27 mouse cellular contexts compared by ENCODE assay signal in the genomic region with DNA sequence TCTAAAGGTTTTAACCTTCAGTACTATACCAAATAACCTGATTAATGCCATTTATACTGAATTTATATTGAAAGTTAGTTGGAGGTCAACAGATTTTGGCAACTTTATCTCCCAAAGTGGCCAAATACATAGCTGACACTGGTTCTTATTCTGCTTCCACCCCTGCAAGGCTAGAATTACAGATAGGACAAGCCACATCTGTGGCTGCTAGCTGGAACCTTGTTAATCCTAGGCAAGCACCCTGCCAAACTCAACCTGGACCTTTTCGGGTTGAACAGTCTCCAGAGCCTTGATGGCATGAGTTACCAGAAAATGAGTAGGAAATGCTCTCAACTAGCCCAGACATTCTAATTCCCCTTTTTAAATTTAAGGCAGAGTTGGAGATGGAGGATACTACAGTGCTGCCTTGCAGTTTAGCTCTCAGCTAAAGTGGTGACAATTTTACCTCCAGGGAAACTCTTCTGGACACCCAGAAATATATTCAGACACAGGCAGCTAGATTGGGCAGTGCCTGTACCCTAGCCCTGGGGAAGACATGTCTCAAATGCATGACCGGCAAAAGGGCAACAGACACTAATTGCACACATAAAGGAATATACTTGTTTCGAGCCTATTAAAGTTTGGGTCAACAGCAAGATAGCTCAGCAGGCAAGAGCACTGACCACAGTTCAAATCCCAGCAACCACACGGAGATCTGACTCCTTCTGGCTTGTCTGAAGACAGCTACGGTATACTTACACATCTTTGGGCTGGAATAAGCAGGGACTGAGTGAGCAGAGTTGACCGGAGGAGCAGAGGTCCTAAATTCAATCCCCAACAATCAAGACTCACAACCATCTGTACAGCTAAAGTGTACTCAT. TPM values are rescaled to one million over a fixed set of nuclear protein-coding genes. Genes with fewer than 3 reads are reported as not detected.
DNase-seq lines count a peak whose midpoint lies in the region; ATAC-seq and TF ChIP-seq lines count a peak whose summit lies in the region.
"Had no signal": no experiment of that assay in that cellular context is flagged by ENCODE, and none has a peak within 500 bp of the region (broad histone marks: within the 10 kb centered on the region; RNA-seq: fewer than 3 reads in every experiment).

No protein-coding gene starts in this region.

- 0 out of 2 replicates have a peak overlapping the region, but pooled peaks have one; percentile 17 for H3K27ac ChIP-seq in intestine, embryonic 15.5 days
- H3K27ac ChIP-seq in intestine, postnatal 0 days (ENCODE audit: low read depth, low read length) = no peak overlapping the region
- no peak overlapping the region for H3K27ac ChIP-seq in limb, embryonic 10.5 days
- no peak overlapping the region for H3K27ac ChIP-seq in layer of hippocampus, adult 2 months
- H3K27ac ChIP-seq: forebrain, embryonic 13.5 days; hindbrain, embryonic 14.5 days; kidney, embryonic 15.5 days; limb, embryonic 15.5 days; midbrain, embryonic 12.5 days; neural tube, embryonic 13.5 days had no signal

- no peak for TF ChIP-seq CTCF in intestine, postnatal 0 days (IDR thresholded peaks at IDR 0.05; ENCODE audit: low read depth)
- TF ChIP-seq CTCF in layer of hippocampus, adult 2 months (conservative IDR thresholded peaks at IDR 0.05) = no peak

- no peaks in the 10 kb centered on the region for H3K27me3 ChIP-seq in intestine, embryonic 15.5 days (replicated peaks)
- no peaks in the 10 kb centered on the region for H3K27me3 ChIP-seq in intestine, postnatal 0 days (replicated peaks; ENCODE audit: control insufficient read depth, insufficient read depth, low read length)
- no peaks in the 10 kb centered on the region for H3K27me3 ChIP-seq in limb, embryonic 10.5 days (ENCODE audit: low read depth, poor library complexity, severe bottlenecking)
- H3K27me3 ChIP-seq: forebrain, embryonic 13.5 days; kidney, embryonic 15.5 days; limb, embryonic 15.5 days; midbrain, embryonic 12.5 days; neural tube, embryonic 13.5 days had no signal

- H3K4me2 ChIP-seq in intestine, embryonic 15.5 days (replicated peaks) = no peak overlapping the region
- no peak overlapping the region for H3K4me2 ChIP-seq in intestine, postnatal 0 days (replicated peaks; ENCODE audit: low read depth)
- H3K4me2 ChIP-seq: forebrain, embryonic 13.5 days; heart, embryonic 11.5 days; hindbrain, embryonic 14.5 days; kidney, embryonic 15.5 days; limb, embryonic 15.5 days; midbrain, embryonic 12.5 days; neural tube, embryonic 13.5 days had no signal

- H3K9me3 ChIP-seq in intestine, embryonic 15.5 days = no peaks in the 10 kb centered on the region
- H3K9me3 ChIP-seq in intestine, postnatal 0 days (ENCODE audit: control insufficient read depth) = no peaks in the 10 kb centered on the region
- H3K9me3 ChIP-seq in limb, embryonic 10.5 days (replicated peaks) = no peaks in the 10 kb centered on the region
- H3K9me3 ChIP-seq: forebrain, embryonic 13.5 days; kidney, embryonic 15.5 days; limb, embryonic 15.5 days; midbrain, embryonic 12.5 days; neural tube, embryonic 13.5 days had no signal

- H3K9ac ChIP-seq in intestine, embryonic 15.5 days = no peak overlapping the region
- H3K9ac ChIP-seq in intestine, postnatal 0 days (ENCODE audit: low read depth, low read length) = no peak overlapping the region
- H3K9ac ChIP-seq: forebrain, embryonic 13.5 days; hindbrain, embryonic 14.5 days; kidney, embryonic 15.5 days; limb, embryonic 15.5 days; midbrain, embryonic 12.5 days; neural tube, embryonic 13.5 days had no signal

- DNase-seq in A20 (ENCODE audit: low read depth, low spot score) (peak; percentile 28), ES-CJ7 (ENCODE audit: low read depth, low spot score) (peak; percentile 35)
- no peak for DNase-seq in limb, embryonic 10.5 days (ENCODE audit: low spot score)
- no peak for DNase-seq in layer of hippocampus, adult 2 months (ENCODE audit: low spot score in 2 of 2)
- DNase-seq in neural tube, embryonic 10.5 days (ENCODE audit: extremely low spot score, low spot score) = no peak
- DNase-seq in lung, postnatal 10 days = no peak
- DNase-seq: adrenal gland, adult 2 months; cerebellum, adult 2 months; cerebellum, postnatal 25 days; kidney, postnatal 36 days; lung, adult 18-20 months; lung, postnatal 14 days; thymus, postnatal 14 days had no signal

- H3K4me1 ChIP-seq in intestine, embryonic 15.5 days (replicated peaks) = peaks cover 9% of the 10 kb centered on the region; the same call in 1 of the 2 replicates
- no peaks in the 10 kb centered on the region; the same call in 1 of the 2 replicates for H3K4me1 ChIP-seq in intestine, postnatal 0 days (replicated peaks; ENCODE audit: control insufficient read depth, insufficient read depth, low read length)
- H3K4me1 ChIP-seq in limb, embryonic 10.5 days = peaks cover 16% of the 10 kb centered on the region; the same call in 1 of the 2 replicates

- no peak overlapping the region for H3K4me3 ChIP-seq in intestine, embryonic 15.5 days (replicated peaks)
- no peak overlapping the region for H3K4me3 ChIP-seq in intestine, postnatal 0 days (ENCODE audit: low read depth, low read length)
- 0 out of 2 replicates have a peak overlapping the region, but pooled peaks have one; percentile 6 for H3K4me3 ChIP-seq in limb, embryonic 10.5 days
- no peak overlapping the region for H3K4me3 ChIP-seq in layer of hippocampus, adult 2 months
- H3K4me3 ChIP-seq: forebrain, embryonic 13.5 days; kidney, embryonic 15.5 days; limb, embryonic 15.5 days; midbrain, embryonic 12.5 days; neural tube, embryonic 13.5 days had no signal

- H3K36me3 ChIP-seq in intestine, embryonic 15.5 days = peaks cover 19% of the 10 kb centered on the region; the same call in 1 of the 2 replicates
- H3K36me3 ChIP-seq in intestine, postnatal 0 days (ENCODE audit: control insufficient read depth, insufficient read depth) = peaks cover 24% of the 10 kb centered on the region
- peaks cover 39% of the 10 kb centered on the region for H3K36me3 ChIP-seq in limb, embryonic 10.5 days

- no peak for ATAC-seq in intestine, embryonic 15.5 days
- ATAC-seq in intestine, postnatal 0 days = no peak
- ATAC-seq: CD4-positive, CD25-positive, alpha-beta regulatory T cell, adult 4 months; forebrain, embryonic 13.5 days; inflammation-experienced regulatory T-cells, adult 6 months had no signal

- 77% methylated on average over 6 of the region's 6 CpGs for WGBS in intestine, embryonic 15.5 days
- 85% methylated on average over 6 of the region's 6 CpGs for WGBS in intestine, postnatal 0 days
- 77% methylated on average over 6 of the region's 6 CpGs for WGBS in limb, embryonic 10.5 days

RNA-seq across cellular contexts. Expression of a gene that starts 4.0 kb away (rescaled TPM):
- polyA plus RNA-seq in intestine, embryonic 15.5 days (2015; fragmentation: Nextera tagmentation; extraction: Ambion mirVana) = 1,022 and 1,026 TPM in 2 replicates
- polyA plus RNA-seq in intestine, postnatal 0 days (2015; fragmentation: Nextera tagmentation; extraction: Ambion mirVana) = 650 and 657 TPM in 2 replicates
- 991 and 1,125 TPM in 2 replicates for polyA plus RNA-seq in limb, embryonic 10.5 days (2016; fragmentation: Nextera tagmentation; extraction: Ambion mirVana)
- 100 to 1,000 TPM; 705 to 728 TPM for total RNA-seq in layer of hippocampus, adult 2 months (2021)

RNA-seq across cellular contexts. Expression of a gene that starts 4.1 kb away (rescaled TPM):
- polyA plus RNA-seq in intestine, embryonic 15.5 days (2015; fragmentation: Nextera tagmentation; extraction: Ambion mirVana) = 51.8 and 58.1 TPM in 2 replicates
- 40.6 and 41.9 TPM in 2 replicates for polyA plus RNA-seq in intestine, postnatal 0 days (2015; fragmentation: Nextera tagmentation; extraction: Ambion mirVana)
- polyA plus RNA-seq in limb, embryonic 10.5 days (2016; fragmentation: Nextera tagmentation; extraction: Ambion mirVana) = 71.3 and 75.6 TPM in 2 replicates
- 10 to 100 TPM; 33.6 to 37.3 TPM for total RNA-seq in layer of hippocampus, adult 2 months (2021)

RNA-seq across cellular contexts. Expression of a gene that starts 39.1 kb away (rescaled TPM):
- polyA plus RNA-seq in intestine, embryonic 15.5 days (2015; fragmentation: Nextera tagmentation; extraction: Ambion mirVana) = 1.7 and 2.6 TPM in 2 replicates
- 2.6 and 3.8 TPM in 2 replicates for polyA plus RNA-seq in intestine, postnatal 0 days (2015; fragmentation: Nextera tagmentation; extraction: Ambion mirVana)
- polyA plus RNA-seq in limb, embryonic 10.5 days (2016; fragmentation: Nextera tagmentation; extraction: Ambion mirVana) = 0.08 TPM in 1 of 2 replicates, not detected in the other
- under 1 TPM; 0.46 to 0.66 TPM for total RNA-seq in layer of hippocampus, adult 2 months (2021)
- total RNA-seq: granulocyte monocyte progenitor cell, adult 5-6 weeks; megakaryocyte progenitor cell, adult 5-6 weeks had no signal
- polyA plus RNA-seq: CD4-positive, CD25-positive, alpha-beta regulatory T cell, adult 4 months; heart, postnatal 0 days; inflammation-experienced regulatory T-cells, adult 6 months; limb, embryonic 15.5 days; midbrain, embryonic 12.5 days had no signal

RNA-seq across cellular contexts. Expression of a gene that starts 48.5 kb away (rescaled TPM):
- 195 and 200 TPM in 2 replicates for polyA plus RNA-seq in intestine, embryonic 15.5 days (2015; fragmentation: Nextera tagmentation; extraction: Ambion mirVana)
- 298 and 303 TPM in 2 replicates for polyA plus RNA-seq in intestine, postnatal 0 days (2015; fragmentation: Nextera tagmentation; extraction: Ambion mirVana)
- 75.3 and 87.4 TPM in 2 replicates for polyA plus RNA-seq in limb, embryonic 10.5 days (2016; fragmentation: Nextera tagmentation; extraction: Ambion mirVana)
- total RNA-seq in layer of hippocampus, adult 2 months (2021) = 10 to 100 TPM; 31.8 to 32.7 TPM

RNA-seq across cellular contexts. Expression of a gene that starts 51.8 kb away (rescaled TPM):
- polyA plus RNA-seq in intestine, embryonic 15.5 days (2015; fragmentation: Nextera tagmentation; extraction: Ambion mirVana) = 67.0 and 91.5 TPM in 2 replicates
- polyA plus RNA-seq in intestine, postnatal 0 days (2015; fragmentation: Nextera tagmentation; extraction: Ambion mirVana) = 28.9 and 32.5 TPM in 2 replicates
- polyA plus RNA-seq in limb, embryonic 10.5 days (2016; fragmentation: Nextera tagmentation; extraction: Ambion mirVana) = 90.3 and 103 TPM in 2 replicates
- total RNA-seq in layer of hippocampus, adult 2 months (2021) = 10 to 100 TPM; 33.2 to 38.2 TPM

Comparison
In these comparisons a context has a peak if more than half of its experiments do, and no peak if none do; other contexts are left out.
1. DNase-seq: peak in A20 (single experiment) and ES-CJ7 (single experiment); none in limb, embryonic 10.5 days (single experiment), layer of hippocampus, adult 2 months (0 of 2), neural tube, embryonic 10.5 days (single experiment) and lung, postnatal 10 days (single experiment).